Mouse (Mus musculus) C2C12 (cell line): ENCODE measurements around the gene Syna.

ENCODE experiments used
- CEBPB ChIP-seq: IDR thresholded peaks from one replicate; pipeline ENCODE4 v1.6.1; 2011; ENCODE audit warnings: low read depth, mild to moderate bottlenecking, control low read depth, moderate library complexity
- CTCF ChIP-seq: IDR thresholded peaks from one replicate; pipeline ENCODE4 v1.5.1; 2011; ENCODE audit not compliant: control insufficient read depth, insufficient read depth, insufficient read length
- MAX ChIP-seq: IDR thresholded peaks from one replicate; pipeline ENCODE4 v1.6.1; 2011; ENCODE audit warnings: mild to moderate bottlenecking, control low read depth
- USF1 ChIP-seq: IDR thresholded peaks from one replicate; pipeline ENCODE4 v1.6.1; 2011; ENCODE audit warnings: low read depth, mild to moderate bottlenecking, control low read depth, moderate library complexity

- TF ChIP-seq CTCF: no peak
- no peak for TF ChIP-seq MAX
- no peak for TF ChIP-seq USF1
- TF ChIP-seq CEBPB: no peak
Measured at GRCm38 (mm10) chr5:134522524-134522923, 37.4 kb downstream of the Syna start.
